Mouse (Mus musculus): ENCODE results near the gene Fam122b.

DNA sequence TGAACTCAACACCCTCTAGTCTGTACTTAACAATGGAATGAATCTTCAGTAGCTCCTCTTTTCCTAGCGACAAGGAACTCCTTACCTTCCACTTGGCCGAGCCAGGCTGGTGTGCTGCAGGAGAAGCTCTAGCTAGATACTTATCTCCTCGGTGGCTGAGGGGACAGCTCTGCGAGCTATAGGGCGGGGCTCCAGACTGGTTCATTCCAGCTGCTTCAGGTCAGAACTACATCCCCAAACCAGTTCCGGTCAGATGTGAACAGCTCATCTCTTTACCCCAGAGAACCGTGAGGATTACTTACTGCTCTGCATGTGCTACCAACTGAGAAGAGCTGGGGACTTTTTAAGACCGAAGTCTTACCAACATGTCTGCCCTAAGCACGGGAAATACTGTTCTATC, 3.4 kb downstream of the Fam122b start:
- TF ChIP-seq CTCF (IDR thresholded peaks at IDR 0.05; ENCODE audit: low read depth) (no peak), EP300 (IDR thresholded peaks at IDR 0.05; ENCODE audit: low read depth) (0 out of 2 replicates have a peak, but pooled peaks have one; percentile 7)

Data from liver, embryonic 14.5 days (tissue).